Mouse (Mus musculus): ENCODE results near the gene Slc18a3. TPM values are rescaled to one million over a fixed set of nuclear protein-coding genes. Genes with fewer than 3 reads are reported as not detected.

Gene Slc18a3
- polyA plus RNA-seq, 1 experiment, result not detected

DNA sequence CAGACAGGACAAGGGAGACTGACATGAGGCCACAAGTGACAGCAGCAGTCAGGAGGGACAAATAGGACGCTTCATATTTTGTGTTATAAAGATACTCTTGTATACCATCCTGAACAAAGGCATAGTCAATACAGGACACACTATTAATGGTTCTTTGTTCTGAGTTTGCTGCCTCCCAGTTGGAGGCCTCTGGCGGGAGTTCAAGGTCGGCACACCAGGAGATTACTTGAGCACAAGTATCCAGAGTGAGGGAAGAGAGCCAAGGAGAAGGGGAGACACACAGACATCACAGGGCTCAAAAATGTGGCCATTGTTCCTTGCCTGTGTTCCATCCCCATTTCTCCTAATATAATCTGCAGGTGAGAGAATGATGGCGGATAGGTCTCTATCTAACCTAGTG is 42.6 kb upstream of the Slc18a3 start:
- Histone ChIP-seq H3K36me3 (ENCODE audit: control insufficient read depth, insufficient read depth, low read length, poor library complexity, severe bottlenecking) (no peaks in the 10 kb centered on the region), H3K27ac (ENCODE audit: insufficient read depth, low read length) (no peak overlapping the region), H3K4me1 (ENCODE audit: control insufficient read depth, insufficient read depth, low read length) (no peaks in the 10 kb centered on the region), H3K9ac (ENCODE audit: low read depth, poor library complexity, severe bottlenecking) (no peak overlapping the region), H3K27me3 (ENCODE audit: control insufficient read depth, insufficient read depth, low read length, poor library complexity, severe bottlenecking) (no peaks in the 10 kb centered on the region), H3K4me3 (ENCODE audit: low read depth, low read length) (no peak overlapping the region), H3K9me3 (replicated peaks; ENCODE audit: control insufficient read depth, insufficient read depth, low read length, poor library complexity, severe bottlenecking) (no peaks in the 10 kb centered on the region; the same call in 1 of the 2 replicates)
- TF ChIP-seq EP300 (IDR thresholded peaks at IDR 0.05; ENCODE audit: insufficient read depth, low read depth, low read length) (no peak), CTCF (IDR thresholded peaks at IDR 0.05; ENCODE audit: low read depth, low read length) (no peak), POLR2A (IDR thresholded peaks at IDR 0.05; ENCODE audit: insufficient read depth, low read length) (no peak)

GRCm38 (mm10) chr14:32506329-32506728 is 41.7 kb upstream of the Slc18a3 start:
- H3K36me3 ChIP-seq (ENCODE audit: control insufficient read depth, insufficient read depth, low read length, poor library complexity, severe bottlenecking), result no peaks in the 10 kb centered on the region
- no peak overlapping the region for H3K27ac ChIP-seq (ENCODE audit: insufficient read depth, low read length)
- TF ChIP-seq CTCF (IDR thresholded peaks at IDR 0.05; ENCODE audit: low read depth, low read length) (no peak), POLR2A (IDR thresholded peaks at IDR 0.05; ENCODE audit: insufficient read depth, low read length) (no peak), EP300 (IDR thresholded peaks at IDR 0.05; ENCODE audit: insufficient read depth, low read depth, low read length) (no peak)
- H3K9me3 ChIP-seq (replicated peaks; ENCODE audit: control insufficient read depth, insufficient read depth, low read length, poor library complexity, severe bottlenecking), result no peaks in the 10 kb centered on the region; the same call in 1 of the 2 replicates
- H3K27me3 ChIP-seq (ENCODE audit: control insufficient read depth, insufficient read depth, low read length, poor library complexity, severe bottlenecking), result no peaks in the 10 kb centered on the region
- no peaks in the 10 kb centered on the region for H3K4me1 ChIP-seq (ENCODE audit: control insufficient read depth, insufficient read depth, low read length)
- H3K9ac ChIP-seq (ENCODE audit: low read depth, poor library complexity, severe bottlenecking), result no peak overlapping the region
- H3K4me3 ChIP-seq (ENCODE audit: low read depth, low read length), result no peak overlapping the region

GRCm38 (mm10) chr14:32503897-32504296 is 39.2 kb upstream of the Slc18a3 start:
- Histone ChIP-seq H3K9me3 (replicated peaks; ENCODE audit: control insufficient read depth, insufficient read depth, low read length, poor library complexity, severe bottlenecking) (no peaks in the 10 kb centered on the region; the same call in 1 of the 2 replicates), H3K9ac (ENCODE audit: low read depth, poor library complexity, severe bottlenecking) (no peak overlapping the region), H3K27ac (ENCODE audit: insufficient read depth, low read length) (no peak overlapping the region), H3K4me3 (ENCODE audit: low read depth, low read length) (no peak overlapping the region), H3K27me3 (ENCODE audit: control insufficient read depth, insufficient read depth, low read length, poor library complexity, severe bottlenecking) (no peaks in the 10 kb centered on the region), H3K36me3 (ENCODE audit: control insufficient read depth, insufficient read depth, low read length, poor library complexity, severe bottlenecking) (no peaks in the 10 kb centered on the region), H3K4me1 (ENCODE audit: control insufficient read depth, insufficient read depth, low read length) (no peaks in the 10 kb centered on the region)
- TF ChIP-seq CTCF (IDR thresholded peaks at IDR 0.05; ENCODE audit: low read depth, low read length), result no peak
- TF ChIP-seq POLR2A (IDR thresholded peaks at IDR 0.05; ENCODE audit: insufficient read depth, low read length), result no peak
- TF ChIP-seq EP300 (IDR thresholded peaks at IDR 0.05; ENCODE audit: insufficient read depth, low read depth, low read length), result no peak

DNA sequence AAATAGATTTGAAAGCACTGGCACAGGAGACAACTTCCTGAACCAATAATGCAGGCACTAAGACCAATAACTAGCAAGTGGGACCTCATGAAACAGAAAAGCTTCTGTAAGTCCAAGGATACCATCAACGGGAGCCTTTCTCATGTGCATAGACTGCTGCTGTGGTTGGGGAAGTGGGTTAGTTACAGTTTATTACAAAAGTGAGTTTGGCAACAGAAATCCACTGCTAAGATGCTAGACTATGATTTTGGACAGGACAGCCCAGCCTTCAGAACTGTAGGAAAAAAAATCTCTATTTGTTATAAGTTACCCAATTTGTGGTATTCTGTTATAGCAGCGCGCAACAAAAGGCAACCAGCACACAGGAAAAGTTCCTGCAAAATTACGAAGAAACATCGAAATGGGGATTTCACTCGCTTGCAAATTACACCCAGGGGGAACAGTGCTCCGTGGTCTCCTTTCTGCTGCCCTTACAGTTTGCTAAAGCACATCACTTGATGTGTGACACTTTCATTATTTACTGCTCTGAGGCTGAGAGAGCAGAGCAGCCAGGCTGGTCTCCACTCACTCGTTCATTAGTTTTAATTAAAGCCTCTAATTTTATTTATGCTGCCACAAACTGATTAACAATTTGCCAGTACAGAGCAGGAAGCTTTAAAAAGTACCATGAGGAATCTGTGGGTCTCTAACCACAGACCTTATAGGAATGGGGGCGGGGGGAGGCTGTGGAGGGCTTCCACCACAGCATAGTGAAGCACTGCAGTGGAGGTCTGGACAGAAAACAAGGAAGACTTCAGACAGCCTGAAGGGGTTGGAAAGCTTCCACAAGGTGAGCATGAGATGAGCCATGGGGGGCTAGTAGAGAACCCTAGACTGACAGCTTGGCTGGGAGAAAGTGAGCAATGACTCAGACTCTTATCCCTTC is 38.4 kb upstream of the Slc18a3 start:
- Histone ChIP-seq H3K9ac (ENCODE audit: low read depth, poor library complexity, severe bottlenecking) (no peak overlapping the region), H3K9me3 (replicated peaks; ENCODE audit: control insufficient read depth, insufficient read depth, low read length, poor library complexity, severe bottlenecking) (no peaks in the 10 kb centered on the region; the same call in 1 of the 2 replicates), H3K27me3 (ENCODE audit: control insufficient read depth, insufficient read depth, low read length, poor library complexity, severe bottlenecking) (no peaks in the 10 kb centered on the region), H3K36me3 (ENCODE audit: control insufficient read depth, insufficient read depth, low read length, poor library complexity, severe bottlenecking) (no peaks in the 10 kb centered on the region), H3K4me3 (ENCODE audit: low read depth, low read length) (no peak overlapping the region), H3K4me1 (ENCODE audit: control insufficient read depth, insufficient read depth, low read length) (no peaks in the 10 kb centered on the region), H3K27ac (ENCODE audit: insufficient read depth, low read length) (no peak overlapping the region)
- TF ChIP-seq EP300 (IDR thresholded peaks at IDR 0.05; ENCODE audit: insufficient read depth, low read depth, low read length) (no peak), POLR2A (IDR thresholded peaks at IDR 0.05; ENCODE audit: insufficient read depth, low read length) (no peak), CTCF (IDR thresholded peaks at IDR 0.05; ENCODE audit: low read depth, low read length) (no peak)

GRCm38 (mm10) chr14:32501303-32501702 is 36.7 kb upstream of the Slc18a3 start:
- Histone ChIP-seq H3K4me1 (ENCODE audit: control insufficient read depth, insufficient read depth, low read length) (no peaks in the 10 kb centered on the region), H3K36me3 (ENCODE audit: control insufficient read depth, insufficient read depth, low read length, poor library complexity, severe bottlenecking) (no peaks in the 10 kb centered on the region), H3K27ac (ENCODE audit: insufficient read depth, low read length) (no peak overlapping the region), H3K4me3 (ENCODE audit: low read depth, low read length) (no peak overlapping the region), H3K27me3 (ENCODE audit: control insufficient read depth, insufficient read depth, low read length, poor library complexity, severe bottlenecking) (no peaks in the 10 kb centered on the region), H3K9me3 (replicated peaks; ENCODE audit: control insufficient read depth, insufficient read depth, low read length, poor library complexity, severe bottlenecking) (no peaks in the 10 kb centered on the region), H3K9ac (ENCODE audit: low read depth, poor library complexity, severe bottlenecking) (no peak overlapping the region)
- no peak for TF ChIP-seq POLR2A (IDR thresholded peaks at IDR 0.05; ENCODE audit: insufficient read depth, low read length)
- no peak for TF ChIP-seq CTCF (IDR thresholded peaks at IDR 0.05; ENCODE audit: low read depth, low read length)
- TF ChIP-seq EP300 (IDR thresholded peaks at IDR 0.05; ENCODE audit: insufficient read depth, low read depth, low read length), result no peak

Data from ES-Bruce4 (cell line).